Mouse (Mus musculus): ENCODE data around the gene Vmn1r70.

Vmn1r70 gene

GRCm38 (mm10) chr7:10631232-10631631, at the start of gene Vmn1r70:
Gene Vmn1r70 (plus strand): TSS chr7:10631532.
- no peak for DNase-seq (ENCODE audit: low spot score)

DNA sequence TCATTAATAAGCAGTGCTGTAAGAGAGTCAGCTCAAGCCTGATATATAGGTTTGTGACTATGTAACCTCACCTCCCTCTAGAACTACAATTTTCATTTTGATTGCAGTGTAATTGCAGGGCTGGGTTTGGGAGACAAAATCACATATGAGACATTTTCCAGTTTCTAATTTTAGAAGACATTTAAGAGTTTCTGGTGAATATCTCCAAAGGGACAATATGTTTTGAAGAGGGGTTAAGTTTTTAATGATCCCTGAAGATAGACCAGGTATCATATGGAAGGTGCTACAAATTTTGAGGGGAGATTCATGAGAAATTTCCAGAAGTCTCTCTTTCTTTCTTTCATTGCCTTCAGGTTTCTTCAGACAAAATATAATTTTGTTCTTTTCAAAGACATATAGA, 17.8 kb upstream of the Vmn1r70 start, which contains the start of gene Vmn1r69:
TSS of gene Vmn1r69 (minus strand) at position 101 of the 400 bp plus-strand sequence.
- no peak for DNase-seq (ENCODE audit: low spot score)
